Mouse (Mus musculus): ENCODE measurements around the gene Zbtb24.
"Not testable (repeated sequence)": the region's sequence is repeated elsewhere in the genome, so short reads cannot be mapped to it uniquely, and the experiment has no call there.

Zbtb24 gene

DNA sequence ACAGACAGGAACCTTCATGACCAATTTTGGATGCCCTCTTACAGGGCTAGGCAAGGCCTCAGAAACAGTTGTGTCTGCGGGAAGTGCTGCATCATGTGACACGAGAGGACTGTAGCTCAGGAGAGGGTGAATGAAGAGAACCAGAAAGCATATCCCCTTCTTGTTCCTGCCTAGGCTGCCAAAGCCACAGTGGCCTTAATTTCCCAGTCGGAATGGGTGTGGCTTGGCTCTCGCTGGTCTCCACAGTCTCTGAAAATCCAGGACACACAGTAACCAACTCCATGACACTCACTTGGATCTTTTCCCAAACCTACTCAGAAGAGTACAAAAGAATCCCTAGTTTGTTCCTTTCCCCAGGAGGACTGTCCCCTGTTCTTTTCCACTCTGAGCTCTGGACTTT is 50.8 kb downstream of the Zbtb24 start:
- DNase-seq (ENCODE audit: low read depth, low spot score): no peak

DNA sequence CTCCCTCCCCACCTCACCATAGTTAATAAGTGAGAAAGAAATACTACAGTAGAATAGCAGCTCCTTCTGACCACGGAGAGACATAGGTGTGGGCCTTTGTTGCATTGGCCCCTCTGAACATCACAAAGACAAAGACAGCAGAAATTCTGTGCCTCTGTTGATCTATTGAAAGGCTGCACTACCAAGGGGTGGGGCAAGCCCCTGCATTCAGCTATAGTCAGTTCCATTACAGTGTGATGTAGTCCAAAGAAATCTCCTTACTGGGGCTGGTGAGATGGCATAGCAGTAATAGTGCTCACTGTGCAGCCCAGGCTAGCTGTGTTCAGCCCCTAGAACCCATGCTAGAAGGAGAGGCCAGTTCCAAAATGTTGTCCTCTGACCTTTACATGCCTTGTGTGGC is 54.8 kb downstream of the Zbtb24 start:
- no peak for DNase-seq (ENCODE audit: low read depth, low spot score)

DNA sequence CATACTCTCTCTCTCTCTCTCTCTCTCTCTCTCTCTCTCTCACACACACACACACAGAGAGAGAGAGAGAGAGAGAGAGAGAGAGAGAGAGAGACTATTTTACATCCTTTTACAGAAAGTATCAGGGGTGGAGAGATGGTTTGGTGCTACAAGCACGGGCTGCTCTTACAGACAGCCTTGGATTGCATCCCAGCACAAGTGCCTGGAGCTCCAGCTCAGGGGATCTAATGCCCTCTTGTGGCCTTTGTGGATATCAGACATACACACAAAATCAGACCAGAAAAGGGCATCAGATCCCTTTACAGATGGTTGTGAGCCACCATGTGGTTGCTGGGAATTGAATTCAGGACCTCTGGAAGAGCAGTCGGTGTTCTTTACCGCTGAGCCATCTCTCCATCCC is 55.3 kb downstream of the Zbtb24 start:
- not testable (repeated sequence) for DNase-seq (ENCODE audit: low read depth, low spot score)

- DNase-seq (ENCODE audit: low read depth, low spot score): no peak
These were observed 59.0 kb downstream of the Zbtb24 start for GRCm38 (mm10) chr10:41509160-41509559.

DNA sequence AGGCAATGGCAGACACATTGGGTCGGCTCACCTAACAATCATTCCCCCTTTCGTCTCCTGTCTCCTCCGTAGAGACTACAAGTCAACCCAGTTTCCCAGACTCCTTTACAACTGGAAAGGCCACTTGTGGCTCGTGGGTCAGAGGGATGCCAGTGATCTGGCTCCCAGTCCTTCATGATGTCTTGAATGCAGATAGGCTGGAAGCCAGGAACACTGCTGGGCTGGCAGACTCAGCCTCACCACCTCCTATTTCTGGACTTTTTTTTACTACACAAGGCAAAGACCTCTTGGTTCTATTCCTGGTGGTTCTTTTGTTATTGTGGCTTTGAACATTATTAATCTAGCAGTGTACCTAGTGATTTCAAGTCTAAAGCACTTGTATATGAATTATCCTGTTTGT is 64.1 kb downstream of the Zbtb24 start:
- DNase-seq (ENCODE audit: low read depth, low spot score): no peak

GRCm38 (mm10) chr10:41514921-41515320 is 64.7 kb downstream of the Zbtb24 start:
- no peak for DNase-seq (ENCODE audit: low read depth, low spot score)
